Mouse (Mus musculus): Measurements from ENCODE around the gene Cacng2. TPM values are rescaled to one million over a fixed set of nuclear protein-coding genes. Genes with fewer than 3 reads are reported as not detected.

Cacng2 gene
- polyA plus RNA-seq, 1 experiment from 2014 or later: 15.7 TPM

GRCm38 (mm10) chr15:77974165-77974841 lies 145.5 kb downstream of the Cacng2 start:
- Histone ChIP-seq H3K27ac (ENCODE audit: low read depth, low read length) (no peak overlapping the region), H3K9ac (ENCODE audit: low read depth, low read length) (no peak overlapping the region), H3K4me3 (ENCODE audit: low read length) (no peak overlapping the region), H3K36me3 (ENCODE audit: control insufficient read depth, insufficient read depth, low read length) (no peaks in the 10 kb centered on the region), H3K27me3 (replicated peaks; ENCODE audit: control insufficient read depth, insufficient read depth, low read length) (no peaks in the 10 kb centered on the region; the same call in 1 of the 2 replicates), H3K4me1 (ENCODE audit: control insufficient read depth, insufficient read depth, low read depth, low read length) (peaks cover 11% of the 10 kb centered on the region), H3K9me3 (ENCODE audit: control insufficient read depth, low read length) (no peaks in the 10 kb centered on the region), H3K4me2 (ENCODE audit: low read length) (no peak overlapping the region)
- 86% methylated on average over 6 of the region's 6 CpGs for WGBS
- no peak for ATAC-seq

DNA sequence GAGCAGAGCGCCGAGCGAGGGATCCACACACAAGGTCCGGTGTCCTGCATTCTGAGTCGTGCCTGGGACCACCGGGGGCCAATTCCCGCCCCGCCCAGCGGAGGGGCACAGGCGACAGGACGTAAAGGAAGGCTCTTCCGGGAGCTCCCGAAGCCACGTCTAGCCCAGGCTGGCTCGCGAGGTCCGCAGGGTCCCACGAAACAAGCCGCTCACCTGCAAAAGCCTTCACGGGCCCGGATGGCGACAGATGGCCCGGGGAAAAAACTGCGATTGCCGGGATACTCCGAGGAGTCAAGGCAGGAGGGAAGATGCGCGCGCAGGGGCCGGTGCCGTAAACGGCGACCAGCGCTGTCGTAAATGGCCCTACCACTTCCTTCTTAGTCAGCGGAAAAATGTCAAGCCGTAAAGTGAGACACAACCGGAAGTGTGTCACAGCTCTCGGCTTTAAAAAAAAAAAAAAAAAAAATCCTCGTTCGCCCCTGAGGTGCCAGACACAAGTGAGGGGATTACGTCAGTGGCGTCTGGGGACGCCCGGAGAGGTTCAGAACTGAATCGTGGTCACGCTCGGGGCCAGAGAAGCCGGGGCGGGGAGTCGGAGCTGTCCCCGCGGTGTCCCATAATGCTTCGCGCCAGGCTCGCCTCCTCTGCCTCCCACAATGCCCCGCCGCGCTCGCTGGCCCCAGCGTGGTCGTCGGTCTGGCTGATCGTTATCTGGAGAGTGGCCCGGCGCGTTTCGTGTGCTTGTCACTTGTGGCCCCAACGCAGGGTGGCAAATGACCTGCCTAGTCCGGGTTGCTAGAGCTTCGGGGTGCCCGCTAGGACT lies 149.1 kb downstream of the Cacng2 start, which contains the start of gene Eif3d:
Gene Eif3d, minus strand, starts transcription at position 344 of the 823 bp plus-strand sequence.
- under 1% methylated on average over 71 of the region's 72 CpGs for WGBS
- Histone ChIP-seq H3K36me3 (ENCODE audit: control insufficient read depth, insufficient read depth, low read length) (peaks cover 23% of the 10 kb centered on the region), H3K9me3 (ENCODE audit: control insufficient read depth, low read length) (no peaks in the 10 kb centered on the region), H3K4me3 (ENCODE audit: low read length) (peak within 1 kb of the TSS; percentile 67), H3K4me2 (ENCODE audit: low read length) (peak within 1 kb of the TSS; percentile 87), H3K4me1 (ENCODE audit: control insufficient read depth, insufficient read depth, low read depth, low read length) (peaks cover 16% of the 10 kb centered on the region), H3K27ac (ENCODE audit: low read depth, low read length) (peak within 1 kb of the TSS; percentile 98), H3K27me3 (replicated peaks; ENCODE audit: control insufficient read depth, insufficient read depth, low read length) (no peaks in the 10 kb centered on the region; the same call in 1 of the 2 replicates), H3K9ac (ENCODE audit: low read depth, low read length) (peak within 1 kb of the TSS; percentile 89)
- ATAC-seq: peak; percentile 89

- H3K9ac ChIP-seq (ENCODE audit: low read depth, low read length): peak overlapping the region; percentile 82
- H3K9me3 ChIP-seq (ENCODE audit: control insufficient read depth, low read length): no peaks in the 10 kb centered on the region
- peak overlapping the region; percentile 67 for H3K4me3 ChIP-seq (ENCODE audit: low read length)
- peak overlapping the region; percentile 80 for H3K4me2 ChIP-seq (ENCODE audit: low read length)
- H3K36me3 ChIP-seq (ENCODE audit: control insufficient read depth, insufficient read depth, low read length): peaks cover 27% of the 10 kb centered on the region
- H3K27me3 ChIP-seq (replicated peaks; ENCODE audit: control insufficient read depth, insufficient read depth, low read length): no peaks in the 10 kb centered on the region; the same call in 1 of the 2 replicates
- H3K4me1 ChIP-seq (ENCODE audit: control insufficient read depth, insufficient read depth, low read depth, low read length): peaks cover 16% of the 10 kb centered on the region
- peak overlapping the region; percentile 98 for H3K27ac ChIP-seq (ENCODE audit: low read depth, low read length)
- 2% methylated on average over 15 of the region's 15 CpGs for WGBS
- ATAC-seq: peak; percentile 11; the same call in 1 of the 2 replicates
Observed at GRCm38 (mm10) chr15:77969940-77970469, 149.8 kb downstream of the Cacng2 start.

- H3K36me3 ChIP-seq (ENCODE audit: control insufficient read depth, insufficient read depth, low read length): peaks cover 72% of the 10 kb centered on the region
- WGBS: 83% methylated on average over 9 of the region's 9 CpGs
- H3K27ac ChIP-seq (ENCODE audit: low read depth, low read length): no peak overlapping the region
- H3K4me3 ChIP-seq (ENCODE audit: low read length): no peak overlapping the region
- H3K4me1 ChIP-seq (ENCODE audit: control insufficient read depth, insufficient read depth, low read depth, low read length): peaks cover 12% of the 10 kb centered on the region
- H3K27me3 ChIP-seq (replicated peaks; ENCODE audit: control insufficient read depth, insufficient read depth, low read length): no peaks in the 10 kb centered on the region
- no peak for ATAC-seq
- H3K9ac ChIP-seq (ENCODE audit: low read depth, low read length): no peak overlapping the region
- no peaks in the 10 kb centered on the region for H3K9me3 ChIP-seq (ENCODE audit: control insufficient read depth, low read length)
- no peak overlapping the region for H3K4me2 ChIP-seq (ENCODE audit: low read length)
Observed at GRCm38 (mm10) chr15:77965117-77965528, 154.7 kb downstream of the Cacng2 start.

- no peak for ATAC-seq
Observed at GRCm38 (mm10) chr15:77962447-77962846, 157.4 kb downstream of the Cacng2 start.

DNA sequence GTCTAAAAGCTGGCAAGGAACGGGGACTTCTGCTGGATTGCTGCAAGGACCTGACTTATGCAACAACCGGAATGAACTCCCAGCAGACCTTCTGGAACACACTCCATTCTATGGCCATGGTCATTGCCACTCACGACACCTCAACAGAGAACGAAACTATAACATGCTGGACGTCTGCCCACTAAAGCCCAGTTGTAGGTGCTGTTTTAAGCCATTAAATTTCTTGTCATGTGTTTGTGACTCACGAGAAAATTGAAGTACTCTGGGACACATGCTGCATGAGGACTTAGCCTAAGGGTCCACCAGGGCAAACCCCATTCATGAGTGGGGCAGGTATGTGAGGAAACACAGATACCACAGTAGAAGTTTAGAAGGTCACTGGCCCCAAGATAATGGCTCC lies 159.1 kb downstream of the Cacng2 start:
- no peak overlapping the region for H3K4me2 ChIP-seq (ENCODE audit: low read length)
- no peak for ATAC-seq
- no peak overlapping the region for H3K9ac ChIP-seq (ENCODE audit: low read depth, low read length)
- H3K27ac ChIP-seq (ENCODE audit: low read depth, low read length): no peak overlapping the region
- no peaks in the 10 kb centered on the region for H3K27me3 ChIP-seq (replicated peaks; ENCODE audit: control insufficient read depth, insufficient read depth, low read length)
- H3K4me3 ChIP-seq (ENCODE audit: low read length): no peak overlapping the region
- peaks cover 10% of the 10 kb centered on the region for H3K4me1 ChIP-seq (ENCODE audit: control insufficient read depth, insufficient read depth, low read depth, low read length)
- peaks cover 66% of the 10 kb centered on the region for H3K36me3 ChIP-seq (ENCODE audit: control insufficient read depth, insufficient read depth, low read length)
- no peaks in the 10 kb centered on the region for H3K9me3 ChIP-seq (ENCODE audit: control insufficient read depth, low read length)
- 90% methylated on average over 6 of the region's 6 CpGs for WGBS

More at GRCm38 (mm10) chr15:77962447-77962846, 157.4 kb downstream of the Cacng2 start:
- H3K4me1 ChIP-seq (ENCODE audit: control insufficient read depth, insufficient read depth, low read depth, low read length): peaks cover 1% of the 10 kb centered on the region; the same call in 1 of the 2 replicates
- 96% methylated on average over 5 of the region's 5 CpGs for WGBS
- no peaks in the 10 kb centered on the region for H3K27me3 ChIP-seq (replicated peaks; ENCODE audit: control insufficient read depth, insufficient read depth, low read length)
- H3K9me3 ChIP-seq (ENCODE audit: control insufficient read depth, low read length): no peaks in the 10 kb centered on the region
- no peak overlapping the region for H3K4me3 ChIP-seq (ENCODE audit: low read length)
- no peak overlapping the region for H3K9ac ChIP-seq (ENCODE audit: low read depth, low read length)
- H3K27ac ChIP-seq (ENCODE audit: low read depth, low read length): no peak overlapping the region
- H3K36me3 ChIP-seq (ENCODE audit: control insufficient read depth, insufficient read depth, low read length): peaks cover 83% of the 10 kb centered on the region
- H3K4me2 ChIP-seq (ENCODE audit: low read length): no peak overlapping the region

GRCm38 (mm10) chr15:77958071-77958470 lies 161.8 kb downstream of the Cacng2 start:
- Histone ChIP-seq H3K27ac (ENCODE audit: low read depth, low read length) (no peak overlapping the region), H3K27me3 (replicated peaks; ENCODE audit: control insufficient read depth, insufficient read depth, low read length) (no peaks in the 10 kb centered on the region), H3K4me1 (ENCODE audit: control insufficient read depth, insufficient read depth, low read depth, low read length) (peaks cover 27% of the 10 kb centered on the region), H3K4me3 (ENCODE audit: low read length) (no peak overlapping the region), H3K36me3 (ENCODE audit: control insufficient read depth, insufficient read depth, low read length) (peaks cover 45% of the 10 kb centered on the region), H3K9me3 (ENCODE audit: control insufficient read depth, low read length) (no peaks in the 10 kb centered on the region), H3K9ac (ENCODE audit: low read depth, low read length) (no peak overlapping the region), H3K4me2 (ENCODE audit: low read length) (no peak overlapping the region)
- WGBS: 71% methylated on average over 3 of the region's 3 CpGs
- no peak for ATAC-seq

DNA sequence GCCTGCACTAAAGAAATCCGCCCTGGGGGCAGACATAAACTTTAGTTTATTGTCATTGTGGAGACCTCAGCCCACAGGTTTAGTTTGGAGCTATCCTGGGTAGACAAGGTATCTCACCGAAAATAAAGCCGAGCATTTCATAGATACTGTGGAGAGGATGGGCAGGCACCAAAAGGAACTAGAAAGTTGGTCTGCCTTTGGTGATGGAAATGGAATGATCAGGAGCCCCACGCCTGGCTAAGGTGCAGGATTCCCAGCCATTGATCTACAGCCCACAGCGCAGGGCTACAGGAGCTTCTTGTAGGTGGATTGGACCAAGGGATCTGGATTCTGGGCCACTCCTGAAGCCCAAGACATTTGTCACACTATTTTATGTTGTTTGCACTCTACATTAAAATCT lies 162.2 kb downstream of the Cacng2 start:
- Histone ChIP-seq H3K4me1 (ENCODE audit: control insufficient read depth, insufficient read depth, low read depth, low read length) (peaks cover 27% of the 10 kb centered on the region), H3K36me3 (ENCODE audit: control insufficient read depth, insufficient read depth, low read length) (peaks cover 42% of the 10 kb centered on the region), H3K4me2 (ENCODE audit: low read length) (no peak overlapping the region), H3K27ac (ENCODE audit: low read depth, low read length) (no peak overlapping the region), H3K27me3 (replicated peaks; ENCODE audit: control insufficient read depth, insufficient read depth, low read length) (no peaks in the 10 kb centered on the region), H3K4me3 (ENCODE audit: low read length) (no peak overlapping the region), H3K9me3 (ENCODE audit: control insufficient read depth, low read length) (no peaks in the 10 kb centered on the region), H3K9ac (ENCODE audit: low read depth, low read length) (no peak overlapping the region)
- ATAC-seq: no peak
- WGBS: 46% methylated on average over 5 of the region's 5 CpGs

GRCm38 (mm10) chr15:77956404-77956901 lies 163.4 kb downstream of the Cacng2 start, which contains the start of gene Foxred2:
Foxred2 (minus strand) TSS chr15:77956722.
- no peaks in the 10 kb centered on the region for H3K9me3 ChIP-seq (ENCODE audit: control insufficient read depth, low read length)
- H3K4me1 ChIP-seq (ENCODE audit: control insufficient read depth, insufficient read depth, low read depth, low read length): peaks cover 27% of the 10 kb centered on the region
- peak within 1 kb of the TSS; percentile 95 for H3K4me2 ChIP-seq (ENCODE audit: low read length)
- peak within 1 kb of the TSS; percentile 77 for H3K9ac ChIP-seq (ENCODE audit: low read depth, low read length)
- WGBS: under 1% methylated on average over 38 of the region's 39 CpGs
- peak within 1 kb of the TSS; percentile 76 for H3K27ac ChIP-seq (ENCODE audit: low read depth, low read length)
- peak; percentile 93 for ATAC-seq
- H3K36me3 ChIP-seq (ENCODE audit: control insufficient read depth, insufficient read depth, low read length): peaks cover 34% of the 10 kb centered on the region
- H3K4me3 ChIP-seq (ENCODE audit: low read length): peak within 1 kb of the TSS; percentile 62
- no peaks in the 10 kb centered on the region for H3K27me3 ChIP-seq (replicated peaks; ENCODE audit: control insufficient read depth, insufficient read depth, low read length)
